ENCODE assay signal across 9 mouse cellular contexts in genomic region chr19:18672498-18672897, GRCm38 (mm10). TPM values are rescaled to one million over a fixed set of nuclear protein-coding genes. Genes with fewer than 3 reads are reported as not detected.
DNase-seq lines count a peak whose midpoint lies in the region; ATAC-seq and TF ChIP-seq lines count a peak whose summit lies in the region.
"Had no signal": no experiment of that assay in that cellular context is flagged by ENCODE, and none has a peak within 500 bp of the region (broad histone marks: within the 10 kb centered on the region; RNA-seq: fewer than 3 reads in every experiment).

No protein-coding gene starts in this region.

- WGBS in kidney, embryonic 15.5 days: 57% methylated on average over 3 of the region's 3 CpGs
- 73% methylated on average over 3 of the region's 3 CpGs for WGBS in embryonic facial prominence, embryonic 11.5 days
- WGBS in intestine, embryonic 14.5 days: 52% methylated on average over 3 of the region's 3 CpGs

- no peak overlapping the region for H3K9ac ChIP-seq in kidney, embryonic 15.5 days
- H3K9ac ChIP-seq in embryonic facial prominence, embryonic 11.5 days (replicated peaks; ENCODE audit: low read length): no peak overlapping the region
- H3K9ac ChIP-seq in intestine, embryonic 14.5 days (ENCODE audit: low read length): no peak overlapping the region

- DNase-seq in kidney, adult 11 months: no peak
- DNase-seq in embryonic facial prominence, embryonic 11.5 days (ENCODE audit: low spot score): no peak
- no peak for DNase-seq in intestine, embryonic 14.5 days (ENCODE audit: low spot score)
- no peak for DNase-seq in spleen, postnatal 36 days (ENCODE audit: low spot score in 2 of 2)
- DNase-seq in testis, postnatal 14 days (ENCODE audit: low spot score): no peak
- no peak for DNase-seq in c-Kit-positive CD71-positive TER-119-positive erythroid progenitor cells, embryonic 14.5 days (ENCODE audit: low spot score)
- DNase-seq: cerebellum, postnatal 14 days had no signal

- peaks cover 27% of the 10 kb centered on the region for H3K4me1 ChIP-seq in kidney, embryonic 15.5 days
- no peaks in the 10 kb centered on the region for H3K4me1 ChIP-seq in embryonic facial prominence, embryonic 11.5 days (ENCODE audit: control insufficient read depth, insufficient read depth, low read length)
- peaks cover 30% of the 10 kb centered on the region for H3K4me1 ChIP-seq in intestine, embryonic 14.5 days (replicated peaks; ENCODE audit: control insufficient read depth, insufficient read depth, low read length)

- H3K36me3 ChIP-seq in kidney, embryonic 15.5 days: no peaks in the 10 kb centered on the region
- H3K36me3 ChIP-seq in embryonic facial prominence, embryonic 11.5 days (replicated peaks; ENCODE audit: control insufficient read depth, insufficient read depth, low read depth, low read length): no peaks in the 10 kb centered on the region
- H3K36me3 ChIP-seq in intestine, embryonic 14.5 days (ENCODE audit: control insufficient read depth, insufficient read depth, low read length): no peaks in the 10 kb centered on the region
- H3K36me3 ChIP-seq in myocyte (ENCODE audit: control insufficient read depth, insufficient read depth): no peaks in the 10 kb centered on the region

- H3K27me3 ChIP-seq in kidney, embryonic 15.5 days: no peaks in the 10 kb centered on the region
- H3K27me3 ChIP-seq in embryonic facial prominence, embryonic 11.5 days (ENCODE audit: control insufficient read depth, insufficient read depth, low read length): no peaks in the 10 kb centered on the region
- no peaks in the 10 kb centered on the region for H3K27me3 ChIP-seq in intestine, embryonic 14.5 days (replicated peaks; ENCODE audit: control insufficient read depth, insufficient read depth, low read length)
- no peaks in the 10 kb centered on the region for H3K27me3 ChIP-seq in myocyte (ENCODE audit: control insufficient read depth, insufficient read depth, insufficient read length)

- no peak overlapping the region for H3ac ChIP-seq in myocyte (ENCODE audit: control insufficient read depth, insufficient read length)

- peaks cover 60% of the 10 kb centered on the region for H3K79me2 ChIP-seq in myocyte (ENCODE audit: control insufficient read depth, insufficient read depth)

- peak overlapping the region; percentile 90 for H3K4me3 ChIP-seq in kidney, embryonic 15.5 days (replicated peaks)
- peak overlapping the region; percentile 8; the same call in 1 of the 2 replicates for H3K4me3 ChIP-seq in embryonic facial prominence, embryonic 11.5 days (ENCODE audit: low read depth, low read length)
- peak overlapping the region; percentile 86 for H3K4me3 ChIP-seq in intestine, embryonic 14.5 days (ENCODE audit: low read depth, low read length)
- H3K4me3 ChIP-seq in myocyte: peak overlapping the region; percentile 46

- no peak for TF ChIP-seq POLR2A in myocyte (IDR thresholded peaks at IDR 0.05; ENCODE audit: insufficient read length, low read depth)

- no peaks in the 10 kb centered on the region for H3K9me3 ChIP-seq in kidney, embryonic 15.5 days (replicated peaks)
- H3K9me3 ChIP-seq in embryonic facial prominence, embryonic 11.5 days (replicated peaks; ENCODE audit: control insufficient read depth, low read length): no peaks in the 10 kb centered on the region
- no peaks in the 10 kb centered on the region for H3K9me3 ChIP-seq in intestine, embryonic 14.5 days (ENCODE audit: control insufficient read depth, low read length)

- no peak overlapping the region for H3K27ac ChIP-seq in kidney, embryonic 15.5 days
- no peak overlapping the region for H3K27ac ChIP-seq in embryonic facial prominence, embryonic 11.5 days (replicated peaks; ENCODE audit: low read depth, low read length)
- H3K27ac ChIP-seq in intestine, embryonic 14.5 days (ENCODE audit: low read depth): no peak overlapping the region

- ATAC-seq in kidney, embryonic 15.5 days (replicated peaks; ENCODE audit: low FRiP score): no peak
- no peak for ATAC-seq in embryonic facial prominence, embryonic 11.5 days (replicated peaks; ENCODE audit: insufficient number of reproducible peaks, low FRiP score, low TSS enrichment, low read depth)
- no peak for ATAC-seq in intestine, embryonic 14.5 days (replicated peaks; ENCODE audit: low FRiP score, low TSS enrichment, low read depth)

- H3K4me2 ChIP-seq in kidney, embryonic 15.5 days: peak overlapping the region; percentile 56
- H3K4me2 ChIP-seq in embryonic facial prominence, embryonic 11.5 days (ENCODE audit: low read depth, low read length): peak overlapping the region; percentile 21
- peak overlapping the region; percentile 84 for H3K4me2 ChIP-seq in intestine, embryonic 14.5 days (ENCODE audit: low read length)
- H3K4me2 ChIP-seq in myocyte (ENCODE audit: low read depth): peak overlapping the region; percentile 96

TF ChIP-seq in myocyte, 11 proteins besides CTCF, POLR2A, EP300 and RAD21:
- no peak for TF ChIP-seq CEBPB (IDR thresholded peaks at IDR 0.05; ENCODE audit: insufficient read depth, poor library complexity, severe bottlenecking)
- no peak for TF ChIP-seq MAX (IDR thresholded peaks at IDR 0.05; ENCODE audit: low read depth)
- TF ChIP-seq MYOD1 (IDR thresholded peaks at IDR 0.05; ENCODE audit: control insufficient read depth in 1 of 3, insufficient read length in 2 of 3, low read depth in 2 of 3): peak in 2 of 3 experiments; percentile 57 to 64
TF ChIP-seq in myocyte: peak in this region for 1.

RNA-seq across cellular contexts. Expression of gene Carnmt1, which starts 1.9 kb away (rescaled TPM):
- polyA plus RNA-seq in kidney, embryonic 15.5 days (2015; fragmentation: Nextera tagmentation; extraction: Ambion mirVana): 32.8 and 35.2 TPM in 2 replicates
- 36.4 and 37.1 TPM in 2 replicates for polyA plus RNA-seq in embryonic facial prominence, embryonic 11.5 days (2014; fragmentation: Nextera tagmentation; extraction: Ambion mirVana)
- polyA plus RNA-seq in intestine, embryonic 14.5 days (2014; fragmentation: Nextera tagmentation; extraction: Ambion mirVana): 23.6 and 27.8 TPM in 2 replicates
- polyA plus RNA-seq in myocyte (2012; fragmentation: generic; extraction: Trizol): 6.1 TPM

RNA-seq across cellular contexts. Expression of gene D030056L22Rik, which starts 40.5 kb away (rescaled TPM):
- polyA plus RNA-seq in kidney, embryonic 15.5 days (2015; fragmentation: Nextera tagmentation; extraction: Ambion mirVana): 34.6 and 38.9 TPM in 2 replicates
- 55.7 and 59.2 TPM in 2 replicates for polyA plus RNA-seq in embryonic facial prominence, embryonic 11.5 days (2014; fragmentation: Nextera tagmentation; extraction: Ambion mirVana)
- polyA plus RNA-seq in intestine, embryonic 14.5 days (2014; fragmentation: Nextera tagmentation; extraction: Ambion mirVana): 34.1 and 34.3 TPM in 2 replicates
- 10.4 TPM for polyA plus RNA-seq in myocyte (2012; fragmentation: generic; extraction: Trizol)

RNA-seq across cellular contexts. Expression of gene Nmrk1, which starts 40.7 kb away (rescaled TPM):
- polyA plus RNA-seq in kidney, embryonic 15.5 days (2015; fragmentation: Nextera tagmentation; extraction: Ambion mirVana): 24.0 and 24.7 TPM in 2 replicates
- 5.1 and 8.0 TPM in 2 replicates for polyA plus RNA-seq in embryonic facial prominence, embryonic 11.5 days (2014; fragmentation: Nextera tagmentation; extraction: Ambion mirVana)
- 9.6 and 10.1 TPM in 2 replicates for polyA plus RNA-seq in intestine, embryonic 14.5 days (2014; fragmentation: Nextera tagmentation; extraction: Ambion mirVana)
- polyA plus RNA-seq in myocyte (2012; fragmentation: generic; extraction: Trizol): 2.0 TPM

RNA-seq across cellular contexts. Expression of gene Ostf1, which starts 40.9 kb away (rescaled TPM):
- polyA plus RNA-seq in kidney, embryonic 15.5 days (2015; fragmentation: Nextera tagmentation; extraction: Ambion mirVana): 114 TPM in 2 replicates
- polyA plus RNA-seq in embryonic facial prominence, embryonic 11.5 days (2014; fragmentation: Nextera tagmentation; extraction: Ambion mirVana): 40.9 and 49.8 TPM in 2 replicates
- 68.9 and 70.6 TPM in 2 replicates for polyA plus RNA-seq in intestine, embryonic 14.5 days (2014; fragmentation: Nextera tagmentation; extraction: Ambion mirVana)
- polyA plus RNA-seq in myocyte (2012; fragmentation: generic; extraction: Trizol): 119 TPM

Comparison
In these comparisons a context has a peak if more than half of its experiments do, and no peak if none do; other contexts are left out.
1. H3K4me2 ChIP-seq: peak in every context shown above with its lines; median percentile 96 in myocyte; 84 in intestine, embryonic 14.5 days; 56 in kidney, embryonic 15.5 days; 21 in embryonic facial prominence, embryonic 11.5 days.
2. H3K4me3 ChIP-seq: peak in every context shown above with its lines; median percentile 90 in kidney, embryonic 15.5 days; 86 in intestine, embryonic 14.5 days; 46 in myocyte; 8 in embryonic facial prominence, embryonic 11.5 days.